Mouse (Mus musculus) cerebellum, adult 2 months (tissue): ENCODE data around the gene Pef1.

Source experiments
- CTCF ChIP-seq: fragments of 200-500 bp; IDR thresholded peaks from 2 replicates; pipeline ENCODE4 v1.5.1; 2011; ENCODE audit warnings: low read depth, mild to moderate bottlenecking, control low read depth, low read length, moderate library complexity, borderline replicate concordance; ENCODE audit not compliant: insufficient read depth
- POLR2A ChIP-seq: fragments of 200-500 bp; IDR thresholded peaks from 2 replicates; pipeline ENCODE4 v1.6.1; 2011; ENCODE audit warnings: low read length, control low read depth, borderline replicate concordance; ENCODE audit not compliant: insufficient read depth

- TF ChIP-seq POLR2A (no peak), CTCF (no peak)
Observed at GRCm38 (mm10) chr4:130168280-130169183, 66.2 kb downstream of the Pef1 start.
